Mouse (Mus musculus) fibroblast of lung, adult 2 months (primary cell): ENCODE measurements around the gene Tbc1d14.

Source experiments
- DNase-seq: peaks from one replicate; pipeline ENCODE4 v3.0.0-alpha.2; 2011; ENCODE audit warnings: low read depth

Tbc1d14 gene

GRCm38 (mm10) chr5:36576457-36576856 is 16.6 kb downstream of the Tbc1d14 start:
- DNase-seq = no peak

GRCm38 (mm10) chr5:36575745-36576144 is 17.3 kb downstream of the Tbc1d14 start:
- DNase-seq = no peak

- DNase-seq = no peak
Measured at GRCm38 (mm10) chr5:36575227-36575626, 17.8 kb downstream of the Tbc1d14 start.

DNA sequence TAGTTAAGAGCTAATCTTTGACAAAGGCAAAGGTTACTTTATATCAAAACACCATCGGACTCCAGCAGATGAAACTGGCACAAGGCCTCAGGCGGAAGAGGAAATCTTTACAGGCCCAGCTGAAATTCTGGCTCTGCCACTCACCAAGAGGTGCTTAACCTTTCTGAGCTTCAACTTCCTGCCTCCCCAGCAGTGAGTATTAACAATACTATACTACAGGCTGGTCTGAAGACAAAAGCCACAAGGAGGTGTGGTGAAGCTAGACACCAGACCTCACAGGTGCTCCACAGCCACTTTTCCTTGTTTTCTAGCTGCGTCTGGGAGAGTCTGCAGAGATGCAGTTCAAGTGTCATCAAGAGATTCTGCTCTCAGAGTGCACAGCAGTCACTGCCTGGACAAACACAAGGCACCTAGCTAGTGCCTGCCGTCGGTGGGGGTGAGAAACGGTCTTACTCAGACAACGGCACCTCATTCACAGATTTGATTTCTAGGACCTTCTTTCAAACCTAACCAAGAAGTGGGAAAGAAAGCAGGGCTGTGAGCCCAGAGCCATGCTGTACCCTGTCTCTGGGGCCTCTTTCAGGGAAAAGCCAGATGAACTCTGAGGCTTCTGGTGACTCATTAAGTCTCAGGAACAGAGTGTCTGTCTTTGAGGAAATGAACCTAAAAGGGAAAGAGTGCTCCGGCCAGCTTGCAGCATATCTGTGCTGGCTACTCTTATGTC is 18.8 kb downstream of the Tbc1d14 start:
- peak; percentile 15 for DNase-seq

- no peak for DNase-seq
Measured at GRCm38 (mm10) chr5:36573354-36573753, 19.7 kb downstream of the Tbc1d14 start.

- DNase-seq = no peak
Measured at GRCm38 (mm10) chr5:36571371-36571770, 21.7 kb downstream of the Tbc1d14 start.

DNA sequence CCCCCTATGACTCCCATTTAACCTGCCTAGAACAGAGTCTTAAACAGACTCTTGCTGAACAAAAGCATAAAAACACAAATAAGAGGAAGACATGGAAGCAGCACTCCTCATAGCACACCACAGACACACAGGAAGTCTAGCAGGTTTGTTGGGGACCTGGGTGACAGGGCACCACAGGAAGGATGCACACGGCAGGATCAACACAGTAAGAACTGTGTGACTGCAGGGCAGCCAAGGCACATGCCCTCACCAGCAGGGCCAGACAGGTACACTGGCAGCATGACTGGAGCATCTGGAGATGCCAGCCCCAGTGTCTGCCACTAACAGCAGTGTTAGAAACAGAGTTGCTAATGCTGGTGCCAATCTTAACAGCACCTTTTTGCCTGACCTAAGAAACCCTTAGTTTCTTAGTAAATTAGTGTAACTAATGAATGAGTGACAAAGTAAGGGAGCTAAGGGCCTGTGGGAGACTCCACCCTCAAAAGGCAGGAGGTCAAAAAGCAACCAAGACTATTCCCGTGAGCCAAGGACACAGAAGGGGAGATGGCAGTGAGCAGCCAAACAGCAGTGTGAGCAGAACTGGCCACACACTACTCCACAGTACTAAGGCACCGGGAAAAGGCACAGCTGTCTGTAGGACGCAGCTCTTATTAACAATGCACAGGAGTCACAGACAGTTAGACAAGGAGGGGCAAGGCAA is 22.4 kb downstream of the Tbc1d14 start:
- DNase-seq = no peak

DNA sequence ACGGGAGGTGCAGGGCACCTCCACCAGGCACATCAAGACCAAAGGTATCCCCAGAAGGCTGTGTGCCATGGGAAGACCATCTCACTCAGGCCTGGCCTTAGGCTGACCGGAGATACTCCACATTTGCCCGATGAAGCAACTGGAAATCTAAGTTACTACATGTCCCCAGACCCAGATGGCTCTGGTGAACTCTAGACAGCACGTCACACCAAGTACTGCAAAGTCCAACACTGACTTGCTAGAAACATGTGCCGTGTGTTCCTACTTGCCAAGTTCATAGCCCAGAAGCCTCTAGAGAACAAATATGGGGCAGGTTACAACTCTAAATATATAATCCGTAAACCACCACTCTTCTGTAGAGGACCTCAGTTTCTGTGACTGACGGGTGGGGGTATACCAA is 23.0 kb downstream of the Tbc1d14 start:
- DNase-seq = no peak

GRCm38 (mm10) chr5:36568118-36568517 is 25.0 kb downstream of the Tbc1d14 start:
- no peak for DNase-seq

GRCm38 (mm10) chr5:36567627-36568026 is 25.4 kb downstream of the Tbc1d14 start:
- DNase-seq = no peak

- DNase-seq = no peak
Measured at GRCm38 (mm10) chr5:36564530-36564929, 28.5 kb downstream of the Tbc1d14 start.

DNA sequence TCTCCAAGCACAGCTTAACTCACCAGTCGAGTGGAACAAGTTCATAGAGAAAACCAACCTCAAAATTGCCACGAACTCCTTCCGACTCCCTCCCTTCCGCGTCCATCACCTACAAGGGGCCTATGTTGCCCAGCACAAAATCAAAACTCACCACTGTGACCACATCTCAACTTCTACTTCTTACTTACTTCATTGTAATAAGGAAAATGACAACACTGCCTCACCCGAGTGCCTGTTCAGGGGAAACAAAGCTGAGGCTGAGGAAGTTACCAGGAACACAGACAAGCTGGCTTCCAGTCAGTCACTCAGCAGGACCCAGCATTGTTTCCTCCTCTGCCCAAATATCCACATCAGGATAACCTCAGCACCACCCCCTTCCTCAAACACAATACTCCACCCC is 29.3 kb downstream of the Tbc1d14 start:
- no peak for DNase-seq

GRCm38 (mm10) chr5:36562791-36563445 is 30.2 kb downstream of the Tbc1d14 start:
- DNase-seq = no peak

GRCm38 (mm10) chr5:36561509-36561908 is 31.6 kb downstream of the Tbc1d14 start:
- DNase-seq = no peak

GRCm38 (mm10) chr5:36560490-36560889 is 32.6 kb downstream of the Tbc1d14 start:
- no peak for DNase-seq

GRCm38 (mm10) chr5:36559510-36560235 is 33.4 kb downstream of the Tbc1d14 start:
- DNase-seq = no peak

DNA sequence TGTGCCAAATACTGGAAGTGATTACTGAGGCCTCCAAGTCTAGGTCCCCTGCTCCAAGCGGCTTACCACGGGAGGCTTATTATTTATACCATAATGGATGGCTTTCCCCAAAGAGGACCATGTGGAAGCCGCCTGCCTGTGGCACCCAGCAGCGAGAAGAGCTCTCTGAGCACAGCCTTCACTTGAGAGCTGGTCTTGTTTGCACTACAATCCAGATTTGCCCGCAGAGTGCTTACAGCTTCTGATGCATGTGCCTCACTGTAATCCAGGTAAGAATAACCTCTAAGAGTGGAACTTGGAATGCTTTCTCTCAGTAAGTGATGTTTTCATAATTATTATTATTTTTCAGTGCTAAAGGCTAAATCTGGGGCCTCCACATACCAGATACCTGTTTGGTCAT is 34.0 kb downstream of the Tbc1d14 start:
- DNase-seq = no peak

DNA sequence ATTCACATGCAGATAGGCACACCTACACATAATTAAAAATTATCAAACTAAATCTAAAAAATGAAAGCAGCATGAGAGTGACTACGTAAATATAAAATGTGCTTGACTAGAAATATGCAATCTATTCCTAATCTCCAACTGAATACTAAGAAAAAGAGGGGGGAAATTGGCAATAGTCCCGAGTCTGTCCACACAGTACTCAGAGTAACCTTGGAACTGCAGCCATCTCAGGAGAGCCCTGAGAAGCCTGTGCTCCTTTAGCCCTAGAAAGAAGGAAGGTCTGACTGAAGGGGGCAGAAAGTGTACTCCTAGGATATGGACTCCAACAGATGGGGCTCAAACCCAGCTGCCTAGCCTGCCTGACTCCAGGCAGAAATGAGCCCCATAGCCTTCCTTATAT is 34.5 kb downstream of the Tbc1d14 start:
- no peak for DNase-seq

GRCm38 (mm10) chr5:36557584-36558308 is 35.3 kb downstream of the Tbc1d14 start:
- DNase-seq = no peak

DNA sequence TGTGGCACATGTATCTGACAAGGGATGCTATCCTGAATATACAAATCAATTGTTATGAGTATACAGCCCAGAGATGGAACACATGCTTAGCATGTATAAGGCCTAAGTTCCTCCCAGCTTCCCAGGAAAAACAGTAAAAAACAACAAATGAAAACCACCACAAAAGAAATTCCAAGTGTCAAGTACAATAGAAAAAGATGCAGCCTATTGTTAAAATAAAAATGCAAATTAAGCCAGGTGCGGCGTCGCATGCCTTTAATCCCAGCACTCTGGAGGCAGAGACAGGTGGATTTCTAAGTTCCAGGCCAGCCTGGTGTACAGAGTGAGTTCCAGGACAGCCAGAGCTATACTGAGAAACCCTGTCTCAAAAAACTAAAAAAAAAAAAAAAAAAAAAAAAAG is 36.2 kb downstream of the Tbc1d14 start:
- DNase-seq = no peak

- no peak for DNase-seq
Measured at GRCm38 (mm10) chr5:36556289-36556688, 36.8 kb downstream of the Tbc1d14 start.

GRCm38 (mm10) chr5:36554496-36554895 is 38.6 kb downstream of the Tbc1d14 start:
- no peak for DNase-seq
